Mouse (Mus musculus) stomach, adult 2 months (tissue): ENCODE results near the gene Bcl2l14. TPM values are rescaled to one million over a fixed set of nuclear protein-coding genes. Genes with fewer than 3 reads are reported as not detected.

ENCODE experiments used
- polyA plus RNA-seq: library from polyadenylated mRNA; depleted of rRNA; stranded (reverse); fragments of >200 nt; gene quantifications from 2 replicates; pipeline ENCODE4 v1.2.3, GENCODE M21; 2012; rRNA removed

Bcl2l14 gene
- polyA plus RNA-seq: 3.4 and 4.1 TPM in 2 replicates

GRCm38 (mm10) chr6:134396018-134396417 is at the start of gene Bcl2l14:
Gene Bcl2l14, plus strand, starts transcription at chr6:134396318.

Other genes starting within 250 kb of the Bcl2l14 start
- 8.6 and 11.3 TPM in 2 replicates for gene Lrp6, start 170.6 kb downstream of the Bcl2l14 start, polyA plus RNA-seq
- gene Mansc1, start 236.2 kb downstream of the Bcl2l14 start, polyA plus RNA-seq: 10.7 and 16.0 TPM in 2 replicates
- 14.6 and 27.0 TPM in 2 replicates for gene Borcs5, start 243.2 kb downstream of the Bcl2l14 start, polyA plus RNA-seq